Mouse (Mus musculus): ENCODE measurements around the gene Wdr5b. TPM values are rescaled to one million over a fixed set of nuclear protein-coding genes. Genes with fewer than 3 reads are reported as not detected.

Gene Wdr5b
- polyA plus RNA-seq, 1 experiment from 2014 or later: 13.7 TPM

DNA sequence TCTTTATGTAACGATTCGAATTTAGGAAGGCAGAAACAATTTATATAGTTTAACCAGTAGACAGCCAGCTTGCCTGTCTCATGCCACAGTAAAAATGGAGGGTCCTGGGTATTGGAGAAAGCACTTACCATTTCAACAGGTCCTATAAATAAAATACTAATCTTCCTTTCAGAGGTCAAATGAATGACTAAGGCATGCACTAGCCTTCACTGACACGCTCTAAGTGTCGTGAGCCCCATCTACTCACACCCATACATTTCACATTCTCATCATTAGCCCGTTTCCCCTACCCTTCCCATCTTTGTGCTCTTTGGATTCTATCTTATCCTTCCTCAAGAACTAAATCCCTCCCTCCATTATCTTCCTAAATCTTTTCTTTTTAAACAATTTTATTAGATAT lies 23.9 kb downstream of the Wdr5b start:
- Histone ChIP-seq H3K36me3 (replicated peaks; ENCODE audit: control insufficient read depth, insufficient read depth) (no peaks in the 10 kb centered on the region), H3K27me3 (ENCODE audit: control insufficient read depth, insufficient read depth, low read length) (no peaks in the 10 kb centered on the region), H3K27ac (no peak overlapping the region), H3K9me3 (ENCODE audit: control insufficient read depth, low read length) (no peaks in the 10 kb centered on the region), H3K4me1 (replicated peaks; ENCODE audit: control insufficient read depth, insufficient read depth, low read length) (peaks cover 10% of the 10 kb centered on the region; the same call in 1 of the 2 replicates), H3K4me3 (replicated peaks; ENCODE audit: low read length) (no peak overlapping the region), H3K9ac (no peak overlapping the region), H3K4me2 (replicated peaks) (no peak overlapping the region)
- DNase-seq (ENCODE audit: low spot score): no peak
- WGBS: 85% methylated on average over 5 of the region's 5 CpGs
- ATAC-seq (ENCODE audit: low FRiP score): no peak

DNA sequence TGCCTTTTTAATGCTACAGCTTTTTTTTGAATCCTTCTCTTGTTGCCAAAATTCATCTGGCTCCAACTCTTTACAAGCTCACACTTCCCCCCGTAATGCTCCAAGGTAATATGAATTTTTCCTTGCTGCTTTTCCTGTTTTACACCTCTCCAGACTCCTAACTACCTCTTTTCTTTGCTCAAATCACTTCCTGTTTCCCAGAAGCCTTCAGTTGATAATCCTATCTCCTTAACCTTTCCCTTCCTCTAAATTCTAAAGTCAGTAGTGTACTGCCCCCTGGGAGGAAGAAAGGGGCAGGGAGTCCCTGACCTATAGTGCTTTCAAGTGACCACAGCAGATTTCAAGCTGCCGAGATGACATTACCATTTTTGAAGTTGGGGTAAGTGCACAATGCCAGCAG lies 26.7 kb downstream of the Wdr5b start:
- Histone ChIP-seq H3K4me3 (replicated peaks; ENCODE audit: low read length) (no peak overlapping the region), H3K9ac (no peak overlapping the region), H3K4me2 (replicated peaks) (no peak overlapping the region), H3K4me1 (replicated peaks; ENCODE audit: control insufficient read depth, insufficient read depth, low read length) (peaks cover 19% of the 10 kb centered on the region), H3K9me3 (ENCODE audit: control insufficient read depth, low read length) (no peaks in the 10 kb centered on the region), H3K27ac (no peak overlapping the region), H3K36me3 (replicated peaks; ENCODE audit: control insufficient read depth, insufficient read depth) (no peaks in the 10 kb centered on the region), H3K27me3 (ENCODE audit: control insufficient read depth, insufficient read depth, low read length) (no peaks in the 10 kb centered on the region)
- DNase-seq (ENCODE audit: low spot score) (no peak), ATAC-seq (ENCODE audit: low FRiP score) (no peak)
- 74% methylated on average over 2 of the region's 2 CpGs for WGBS

DNA sequence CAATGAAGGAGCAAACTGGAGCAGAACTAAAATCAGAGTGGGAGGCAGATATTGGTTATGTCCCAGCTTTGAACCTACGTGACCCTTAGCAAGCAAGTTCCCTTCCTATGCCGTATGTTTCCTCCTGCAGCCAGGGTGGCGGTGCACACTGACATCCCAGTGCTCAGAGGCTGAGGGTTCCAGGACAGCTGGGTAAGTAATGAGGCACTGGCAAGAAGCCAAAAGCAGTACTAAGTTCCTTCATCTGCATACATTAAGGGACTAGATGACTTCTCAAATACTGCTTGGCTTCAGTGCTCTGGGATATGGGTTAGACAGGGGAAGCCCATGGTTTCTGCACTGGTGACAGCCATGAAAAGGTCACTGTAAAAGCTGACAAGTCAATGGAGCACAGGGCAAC lies 27.4 kb downstream of the Wdr5b start:
- no peak overlapping the region for H3K27ac ChIP-seq
- peaks cover 19% of the 10 kb centered on the region for H3K4me1 ChIP-seq (replicated peaks; ENCODE audit: control insufficient read depth, insufficient read depth, low read length)
- H3K9ac ChIP-seq: no peak overlapping the region
- ATAC-seq (ENCODE audit: low FRiP score) (no peak), DNase-seq (ENCODE audit: low spot score) (no peak)
- no peaks in the 10 kb centered on the region for H3K27me3 ChIP-seq (ENCODE audit: control insufficient read depth, insufficient read depth, low read length)
- H3K4me2 ChIP-seq (replicated peaks): no peak overlapping the region
- 43% methylated on average over 3 of the region's 3 CpGs for WGBS
- no peak overlapping the region for H3K4me3 ChIP-seq (replicated peaks; ENCODE audit: low read length)
- H3K36me3 ChIP-seq (replicated peaks; ENCODE audit: control insufficient read depth, insufficient read depth): no peaks in the 10 kb centered on the region
- no peaks in the 10 kb centered on the region for H3K9me3 ChIP-seq (ENCODE audit: control insufficient read depth, low read length)

DNA sequence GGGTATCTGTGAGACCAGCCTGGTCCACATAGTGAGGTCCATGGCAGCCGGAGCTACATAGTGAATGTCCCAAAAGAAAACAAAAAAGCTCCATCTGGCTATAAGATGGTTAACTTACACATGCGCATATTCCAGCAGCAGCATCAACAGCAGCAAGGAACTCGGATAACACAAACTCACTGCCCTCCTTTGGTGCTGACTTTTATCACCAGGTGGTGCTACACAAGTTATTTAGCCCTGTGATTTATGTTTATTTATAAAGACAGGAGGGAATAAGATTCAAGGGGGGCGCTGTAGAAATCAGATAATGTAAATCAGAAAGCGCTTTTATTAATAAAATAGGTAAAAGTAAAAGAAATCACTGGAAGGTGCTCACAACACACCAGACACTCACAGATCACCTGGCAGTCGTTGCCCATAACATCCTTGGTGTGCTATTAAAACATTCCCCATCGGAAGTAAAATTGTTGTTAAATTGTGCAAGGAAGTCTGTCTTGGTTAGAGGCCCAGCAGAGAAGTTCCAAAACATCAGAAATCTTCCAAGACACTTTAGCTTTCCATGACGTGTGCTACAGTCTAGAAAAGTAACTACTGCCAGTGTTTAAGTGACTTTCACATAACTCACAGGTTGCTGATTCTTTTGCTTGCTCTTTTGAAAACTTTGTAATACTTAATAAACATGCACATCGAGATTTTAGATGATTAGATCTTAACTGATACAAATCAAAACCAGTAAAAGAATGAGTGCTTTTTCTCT lies 29.0 kb downstream of the Wdr5b start:
- Histone ChIP-seq H3K9me3 (ENCODE audit: control insufficient read depth, low read length) (no peaks in the 10 kb centered on the region), H3K27me3 (ENCODE audit: control insufficient read depth, insufficient read depth, low read length) (no peaks in the 10 kb centered on the region), H3K27ac (no peak overlapping the region), H3K4me1 (replicated peaks; ENCODE audit: control insufficient read depth, insufficient read depth, low read length) (peaks cover 19% of the 10 kb centered on the region), H3K4me3 (replicated peaks; ENCODE audit: low read length) (peak overlapping the region; percentile 76), H3K9ac (peak overlapping the region; percentile 90), H3K4me2 (replicated peaks) (peak overlapping the region; percentile 85), H3K36me3 (replicated peaks; ENCODE audit: control insufficient read depth, insufficient read depth) (no peaks in the 10 kb centered on the region)
- ATAC-seq (ENCODE audit: low FRiP score) (no peak), DNase-seq (ENCODE audit: low spot score) (no peak)
- 40% methylated on average over 9 of the region's 9 CpGs for WGBS

DNA sequence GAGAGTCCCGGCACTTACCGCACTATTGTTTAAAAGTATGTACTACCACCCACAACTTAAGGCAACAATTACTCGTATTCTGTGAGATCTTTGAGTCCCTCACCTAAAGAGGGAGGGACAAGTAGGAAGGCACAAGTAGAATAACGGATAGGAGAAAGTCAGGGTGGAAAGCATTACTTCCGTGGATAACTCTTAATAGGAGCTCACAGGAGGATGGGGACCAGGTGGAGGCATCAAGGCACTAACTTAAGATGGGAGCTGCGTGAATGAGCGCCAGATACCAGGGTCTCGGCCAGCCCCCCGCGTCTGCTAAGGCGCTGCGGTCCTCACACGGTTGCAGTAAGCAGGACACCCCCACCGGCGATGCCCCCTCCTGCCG lies 30.1 kb downstream of the Wdr5b start:
- Histone ChIP-seq H3K9ac (peak overlapping the region; percentile 90), H3K4me3 (replicated peaks; ENCODE audit: low read length) (peak overlapping the region; percentile 76), H3K9me3 (ENCODE audit: control insufficient read depth, low read length) (no peaks in the 10 kb centered on the region), H3K27ac (peak overlapping the region; percentile 100), H3K36me3 (replicated peaks; ENCODE audit: control insufficient read depth, insufficient read depth) (no peaks in the 10 kb centered on the region), H3K4me1 (replicated peaks; ENCODE audit: control insufficient read depth, insufficient read depth, low read length) (peaks cover 19% of the 10 kb centered on the region), H3K4me2 (replicated peaks) (peak overlapping the region; percentile 85), H3K27me3 (ENCODE audit: control insufficient read depth, insufficient read depth, low read length) (no peaks in the 10 kb centered on the region)
- DNase-seq (ENCODE audit: low spot score) (peak; percentile 27), ATAC-seq (ENCODE audit: low FRiP score) (no peak)
- 0% methylated on average over 16 of the region's 16 CpGs for WGBS

DNA sequence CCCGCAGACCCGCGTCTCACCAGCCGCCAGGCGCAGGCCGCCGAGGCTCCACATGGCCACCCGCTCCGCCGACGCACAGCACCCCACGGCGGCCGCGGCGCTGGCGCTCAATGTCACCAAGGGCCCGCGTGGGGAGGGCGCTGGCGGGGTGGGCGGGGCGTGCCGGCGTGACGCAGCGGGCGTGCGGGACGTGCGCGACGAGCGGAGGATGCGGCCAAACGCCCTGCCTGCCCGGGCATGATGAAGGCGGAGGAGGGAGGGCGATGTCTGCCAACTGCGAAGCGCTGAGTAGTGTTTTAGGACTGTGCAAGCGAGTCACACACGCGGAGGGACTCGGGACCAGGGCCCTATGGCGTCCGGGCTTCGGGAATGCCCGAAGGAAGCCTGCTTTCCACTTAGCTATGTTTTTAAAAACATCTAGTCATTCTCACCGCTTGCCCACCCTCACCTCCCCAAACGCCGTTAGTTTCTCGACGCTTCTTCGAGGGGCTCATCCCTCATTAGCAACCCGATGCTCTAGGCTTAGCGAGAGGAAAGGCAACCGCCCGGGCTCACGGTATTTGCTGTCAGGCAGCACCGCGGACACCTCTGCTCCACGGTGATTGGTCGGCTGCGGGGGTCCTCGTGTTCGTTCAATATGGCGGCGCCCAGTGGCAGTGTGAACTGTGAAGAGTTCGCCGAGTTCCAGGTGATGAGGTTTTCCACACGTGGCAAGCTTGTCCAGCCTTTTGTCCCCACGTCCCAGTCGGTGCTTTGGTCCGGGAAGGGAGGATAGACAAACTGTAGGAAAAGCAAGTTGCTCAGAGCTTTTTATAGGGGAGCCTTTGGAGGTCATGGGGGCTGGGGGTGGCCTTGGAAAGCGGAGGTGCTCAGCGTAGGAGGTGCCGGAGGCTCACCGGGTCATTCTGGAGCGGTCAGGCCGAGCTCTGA lies 30.7 kb downstream of the Wdr5b start, which contains the start of the genes Fam162a and Ccdc58:
Gene Fam162a, minus strand, starts transcription at position 145 of the 930 bp plus-strand sequence.
Gene Ccdc58, plus strand, starts transcription at position 236 of the 930 bp plus-strand sequence.
- ATAC-seq (ENCODE audit: low FRiP score): peak; percentile 97
- H3K36me3 ChIP-seq (replicated peaks; ENCODE audit: control insufficient read depth, insufficient read depth): no peaks in the 10 kb centered on the region

DNA sequence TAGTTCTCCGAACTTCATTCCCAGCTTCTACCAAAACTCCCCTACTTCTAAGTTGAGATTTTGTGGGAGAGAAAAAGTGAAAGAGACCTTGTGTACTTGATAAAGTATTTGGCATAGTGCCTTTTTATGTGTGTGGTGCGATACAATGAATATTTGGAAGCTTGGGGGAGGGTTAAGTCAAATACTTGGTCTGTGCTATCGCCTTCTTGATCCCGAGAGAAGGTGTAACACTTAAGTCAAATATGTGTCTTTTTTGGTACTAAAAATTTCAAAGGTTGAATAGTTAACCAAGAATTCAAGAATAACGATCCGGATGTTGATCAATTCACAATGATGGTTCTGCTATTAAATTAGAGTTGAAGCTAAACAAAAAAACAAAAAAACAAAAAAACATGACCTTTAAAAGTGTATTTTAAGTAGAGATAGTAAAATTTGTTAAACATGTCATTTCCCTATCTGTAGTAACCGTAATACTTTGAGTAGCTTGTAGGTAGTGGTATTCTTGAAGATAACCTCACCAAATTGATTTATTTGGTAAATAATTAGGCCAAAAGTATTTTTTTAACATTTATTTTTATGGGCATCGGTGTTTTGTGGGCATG lies 31.5 kb downstream of the Wdr5b start:
- H3K9ac ChIP-seq: peak overlapping the region; percentile 90
- ATAC-seq (ENCODE audit: low FRiP score) (no peak), DNase-seq (ENCODE audit: low spot score) (no peak)
- peaks cover 19% of the 10 kb centered on the region for H3K4me1 ChIP-seq (replicated peaks; ENCODE audit: control insufficient read depth, insufficient read depth, low read length)
- no peaks in the 10 kb centered on the region for H3K9me3 ChIP-seq (ENCODE audit: control insufficient read depth, low read length)
- peak overlapping the region; percentile 100 for H3K27ac ChIP-seq
- H3K27me3 ChIP-seq (ENCODE audit: control insufficient read depth, insufficient read depth, low read length): no peaks in the 10 kb centered on the region
- 29% methylated on average over 8 of the region's 8 CpGs for WGBS
- H3K36me3 ChIP-seq (replicated peaks; ENCODE audit: control insufficient read depth, insufficient read depth): no peaks in the 10 kb centered on the region
- peak overlapping the region; percentile 85 for H3K4me2 ChIP-seq (replicated peaks)
- H3K4me3 ChIP-seq (replicated peaks; ENCODE audit: low read length): peak overlapping the region; percentile 76

More for the DNA sequence above, 30.7 kb downstream of the Wdr5b start, which contains the start of the genes Fam162a and Ccdc58:
- under 1% methylated on average over 78 of the region's 81 CpGs for WGBS
- Histone ChIP-seq H3K27me3 (ENCODE audit: control insufficient read depth, insufficient read depth, low read length) (no peaks in the 10 kb centered on the region), H3K9ac (peak within 1 kb of the TSS; percentile 90), H3K4me1 (replicated peaks; ENCODE audit: control insufficient read depth, insufficient read depth, low read length) (peaks cover 19% of the 10 kb centered on the region), H3K4me2 (replicated peaks) (peak within 1 kb of the TSS; percentile 85), H3K27ac (peak within 1 kb of the TSS; percentile 100), H3K4me3 (replicated peaks; ENCODE audit: low read length) (peak within 1 kb of the TSS; percentile 76), H3K9me3 (ENCODE audit: control insufficient read depth, low read length) (no peaks in the 10 kb centered on the region)
- DNase-seq (ENCODE audit: low spot score): peak; percentile 90

DNA sequence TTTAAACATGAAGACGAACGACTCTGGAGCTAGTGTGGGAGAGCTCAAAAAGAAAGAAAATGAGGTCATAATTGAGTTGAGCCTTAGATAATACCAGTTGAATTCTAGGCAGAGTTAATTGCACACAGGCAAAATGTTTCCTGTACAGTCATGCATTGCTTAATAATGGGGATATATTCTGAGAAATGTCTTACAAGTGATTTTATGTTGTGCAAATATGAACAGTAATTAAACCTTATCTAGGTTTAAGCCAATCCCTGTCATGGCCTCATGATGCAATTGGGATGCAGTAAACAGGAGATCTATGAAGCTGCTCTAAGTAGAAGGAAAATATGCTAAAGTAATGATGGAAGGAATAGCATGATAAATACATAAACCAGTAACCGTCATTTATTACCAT lies 33.8 kb downstream of the Wdr5b start:
- no peak for ATAC-seq (ENCODE audit: low FRiP score)
- 92% methylated on average over 3 of the region's 3 CpGs for WGBS
- Histone ChIP-seq H3K4me2 (replicated peaks) (no peak overlapping the region), H3K9ac (no peak overlapping the region), H3K4me3 (replicated peaks; ENCODE audit: low read length) (no peak overlapping the region), H3K36me3 (replicated peaks; ENCODE audit: control insufficient read depth, insufficient read depth) (no peaks in the 10 kb centered on the region; the same call in 1 of the 2 replicates), H3K27ac (no peak overlapping the region), H3K27me3 (ENCODE audit: control insufficient read depth, insufficient read depth, low read length) (no peaks in the 10 kb centered on the region), H3K9me3 (ENCODE audit: control insufficient read depth, low read length) (no peaks in the 10 kb centered on the region), H3K4me1 (replicated peaks; ENCODE audit: control insufficient read depth, insufficient read depth, low read length) (peaks cover 10% of the 10 kb centered on the region)
- no peak for DNase-seq (ENCODE audit: low spot score)

DNA sequence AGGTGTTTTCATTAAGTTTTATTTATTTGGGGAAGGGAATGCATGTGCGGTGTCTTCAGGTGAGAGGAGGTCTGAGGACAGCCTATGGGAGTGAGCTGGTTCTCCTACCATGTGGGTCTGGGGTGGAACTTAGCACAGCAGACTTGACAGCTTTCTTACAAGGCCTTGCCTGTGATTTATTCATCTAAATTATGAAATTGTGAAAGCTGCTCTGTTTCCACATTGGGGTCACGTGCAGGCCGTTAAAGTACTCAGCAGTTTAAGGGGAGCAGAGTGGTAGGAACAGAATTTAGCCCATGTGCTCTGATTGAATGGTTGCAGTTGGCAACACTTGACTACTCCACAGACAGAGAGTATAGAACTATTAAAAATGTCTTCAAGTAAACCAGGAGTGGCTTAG lies 38.9 kb downstream of the Wdr5b start:
- ATAC-seq (ENCODE audit: low FRiP score): no peak
- WGBS: 94% methylated on average over 3 of the region's 3 CpGs

More for the DNA sequence above, 38.9 kb downstream of the Wdr5b start:
- no peaks in the 10 kb centered on the region for H3K27me3 ChIP-seq (ENCODE audit: control insufficient read depth, insufficient read depth, low read length)
- DNase-seq (ENCODE audit: low spot score): no peak
- no peak overlapping the region for H3K27ac ChIP-seq
- H3K4me2 ChIP-seq (replicated peaks): no peak overlapping the region
- H3K36me3 ChIP-seq (replicated peaks; ENCODE audit: control insufficient read depth, insufficient read depth): peaks cover 17% of the 10 kb centered on the region; the same call in 1 of the 2 replicates
- H3K4me3 ChIP-seq (replicated peaks; ENCODE audit: low read length): no peak overlapping the region
- H3K9ac ChIP-seq: no peak overlapping the region
- no peaks in the 10 kb centered on the region for H3K4me1 ChIP-seq (replicated peaks; ENCODE audit: control insufficient read depth, insufficient read depth, low read length)
- H3K9me3 ChIP-seq (ENCODE audit: control insufficient read depth, low read length): no peaks in the 10 kb centered on the region
